Mouse (Mus musculus) cortical plate, adult 2 months (tissue): ENCODE measurements around the gene Ccdc154. TPM values are rescaled to one million over a fixed set of nuclear protein-coding genes. Genes with fewer than 3 reads are reported as not detected.
A peak's percentile ranks its signal among the peaks of the same experiment; 100 is the strongest.

Experiments
- H3K27ac ChIP-seq: fragments of 200-500 bp; 2 replicates; pipeline ENCODE4 v1.5.1; 2012; ENCODE audit warnings: low read length, control low read depth, inconsistent platforms; ENCODE audit not compliant: insufficient read depth
- H3K4me1 ChIP-seq: fragments of 200-500 bp; 2 replicates; pipeline ENCODE4 v1.6.1; 2011; ENCODE audit warnings: low read length; ENCODE audit not compliant: control insufficient read depth, insufficient read depth
- H3K4me3 ChIP-seq: fragments of 200-500 bp; 2 replicates; pipeline ENCODE4 v1.5.1; 2011; ENCODE audit warnings: mild to moderate bottlenecking, low read length, control low read depth; ENCODE audit not compliant: insufficient read depth
- CTCF ChIP-seq: fragments of 200-500 bp; IDR thresholded peaks from 2 replicates; pipeline ENCODE4 v1.5.1; 2011; ENCODE audit warnings: mild to moderate bottlenecking, control low read depth, low read length; ENCODE audit not compliant: insufficient read depth; ENCODE audit errors: extremely low read depth
- POLR2A ChIP-seq: fragments of 200-500 bp; IDR thresholded peaks from 2 replicates; pipeline ENCODE4 v1.6.1; 2011; ENCODE audit warnings: mild to moderate bottlenecking, low read length, control low read depth; ENCODE audit not compliant: insufficient read depth; ENCODE audit errors: extremely low read depth
- polyA plus RNA-seq: library from polyadenylated mRNA; depleted of rRNA; stranded (reverse); fragments of >200 nt; gene quantifications from 2 replicates; pipeline ENCODE4 v1.2.3, GENCODE M21; 2012; rRNA removed

Gene Ccdc154
- polyA plus RNA-seq, 1 experiment = not detected

DNA sequence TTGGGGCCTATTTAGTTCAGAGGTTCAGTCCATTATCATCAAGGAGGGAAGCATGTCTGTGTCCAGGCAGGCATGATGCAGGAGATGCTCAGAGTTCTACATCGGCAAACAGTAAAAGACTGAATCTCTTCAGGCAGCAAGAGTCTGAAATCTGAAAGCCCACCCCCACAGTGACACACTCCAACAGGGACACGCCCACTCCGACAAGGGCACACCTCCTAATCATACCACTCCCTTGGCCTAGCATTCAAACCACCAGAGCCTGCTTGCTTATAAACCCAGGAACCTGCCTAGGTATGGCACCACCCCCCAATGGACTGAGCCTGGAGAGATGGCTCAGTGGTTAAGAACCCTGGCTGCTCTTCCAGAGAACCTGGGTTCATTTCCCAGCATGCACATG is 53.2 kb downstream of the Ccdc154 start:
- Histone ChIP-seq H3K4me3 (no peak overlapping the region), H3K4me1 (no peaks in the 10 kb centered on the region), H3K27ac (no peak overlapping the region)
- TF ChIP-seq POLR2A (no peak), CTCF (no peak)

GRCm38 (mm10) chr17:25218967-25219366 is 56.7 kb downstream of the Ccdc154 start:
- H3K4me1 ChIP-seq = peaks cover 3% of the 10 kb centered on the region; the same call in 1 of the 2 replicates
- no peak overlapping the region for H3K27ac ChIP-seq
- TF ChIP-seq POLR2A (no peak), CTCF (no peak)
- H3K4me3 ChIP-seq = no peak overlapping the region

DNA sequence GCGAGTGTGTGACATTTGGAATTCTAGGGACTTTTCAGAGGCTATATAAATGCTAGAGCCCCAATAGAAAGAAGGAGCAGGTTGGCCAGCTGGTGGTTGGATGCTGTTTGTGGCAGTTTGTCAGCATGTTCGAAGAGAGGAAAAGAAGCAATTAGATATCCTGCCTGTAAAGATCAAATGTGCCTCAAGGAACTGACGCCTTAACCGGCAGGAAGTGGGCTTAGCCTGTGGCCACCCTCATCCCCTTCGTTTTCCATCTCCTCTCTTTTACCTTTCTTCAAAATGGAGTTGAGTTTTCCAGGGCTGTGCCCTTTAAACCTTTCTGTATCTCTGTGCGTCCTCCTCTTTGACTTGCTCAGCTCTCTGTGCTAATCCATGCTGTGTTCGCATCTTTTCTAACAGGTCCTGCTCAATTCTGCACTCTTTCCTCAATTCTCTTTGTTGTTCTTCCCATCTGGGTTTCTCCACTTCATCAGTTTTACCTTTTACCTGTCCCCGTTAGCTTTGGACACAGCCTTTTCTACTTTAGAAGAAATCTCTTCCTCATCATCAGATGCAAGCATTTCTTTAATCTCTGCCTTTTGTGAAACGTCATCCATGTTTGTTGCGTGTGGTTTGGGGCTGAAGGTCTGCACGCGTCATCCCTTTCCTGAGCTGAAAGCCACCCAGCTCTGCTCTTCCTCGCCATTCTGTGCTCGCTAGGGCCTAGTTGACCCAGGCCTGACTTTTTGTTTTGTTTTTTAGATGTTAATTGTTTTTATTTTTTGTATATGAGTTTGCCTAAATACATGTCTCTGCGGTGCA is 57.4 kb downstream of the Ccdc154 start:
- H3K4me3 ChIP-seq = no peak overlapping the region
- TF ChIP-seq CTCF = no peak
- no peak for TF ChIP-seq POLR2A
- no peak overlapping the region for H3K27ac ChIP-seq
- H3K4me1 ChIP-seq = peaks cover 4% of the 10 kb centered on the region; the same call in 1 of the 2 replicates

- Histone ChIP-seq H3K4me3 (no peak overlapping the region), H3K4me1 (peaks cover 4% of the 10 kb centered on the region; the same call in 1 of the 2 replicates), H3K27ac (peak overlapping the region; percentile 51; the same call in 1 of the 2 replicates)
- no peak for TF ChIP-seq POLR2A
- no peak for TF ChIP-seq CTCF
Observed at GRCm38 (mm10) chr17:25220746-25221145, 58.5 kb downstream of the Ccdc154 start.

Other genes starting within 250 kb of the Ccdc154 start
- gene Mapk8ip3, start 225.5 kb upstream of the Ccdc154 start, polyA plus RNA-seq = 328 and 355 TPM in 2 replicates
- 4.5 and 6.2 TPM in 2 replicates for gene Jpt2, start 201.8 kb upstream of the Ccdc154 start, polyA plus RNA-seq
- gene Cramp1l, start 146.7 kb upstream of the Ccdc154 start, polyA plus RNA-seq = 22.0 and 23.1 TPM in 2 replicates
- 22.2 and 22.7 TPM in 2 replicates for gene Ift140, start 146.4 kb upstream of the Ccdc154 start, polyA plus RNA-seq
- gene Tmem204, start 78.9 kb upstream of the Ccdc154 start, polyA plus RNA-seq = 17.8 and 19.4 TPM in 2 replicates
- gene Telo2, start 46.5 kb upstream of the Ccdc154 start, polyA plus RNA-seq = 18.5 and 24.8 TPM in 2 replicates
- 0.19 and 0.34 TPM in 2 replicates for gene Ptx4, start 41.7 kb upstream of the Ccdc154 start, polyA plus RNA-seq
- 45.6 and 47.0 TPM in 2 replicates for gene Clcn7, start 29.1 kb upstream of the Ccdc154 start, polyA plus RNA-seq
- gene Gm38655, start 13.0 kb downstream of the Ccdc154 start, polyA plus RNA-seq = not detected in 2 replicates
- gene BC003965, start 22.1 kb downstream of the Ccdc154 start, polyA plus RNA-seq = 22.9 and 23.9 TPM in 2 replicates
- gene Unkl, start 25.9 kb downstream of the Ccdc154 start, polyA plus RNA-seq = 37.6 and 42.9 TPM in 2 replicates
- 121 and 126 TPM in 2 replicates for gene Gnptg, start 77.7 kb downstream of the Ccdc154 start, polyA plus RNA-seq
- gene Tsr3, start 77.7 kb downstream of the Ccdc154 start, polyA plus RNA-seq = 35.3 and 35.6 TPM in 2 replicates
- 4.3 and 5.4 TPM in 2 replicates for gene Baiap3, start 93.9 kb downstream of the Ccdc154 start, polyA plus RNA-seq
- 257 and 264 TPM in 2 replicates for gene Ube2i, start 112.2 kb downstream of the Ccdc154 start, polyA plus RNA-seq
- gene Prss34, start 135.9 kb downstream of the Ccdc154 start, polyA plus RNA-seq = not detected in 2 replicates
- gene Prss28, start 146.2 kb downstream of the Ccdc154 start, polyA plus RNA-seq = not detected in 2 replicates
- not detected in 2 replicates for gene Prss29, start 156.2 kb downstream of the Ccdc154 start, polyA plus RNA-seq
- 0.06 TPM in 1 of 2 replicates, not detected in the other for gene Tpsab1, start 183.1 kb downstream of the Ccdc154 start, polyA plus RNA-seq
- 0.13 and 0.76 TPM in 2 replicates for gene Tpsb2, start 203.8 kb downstream of the Ccdc154 start, polyA plus RNA-seq
- gene Tpsg1, start 206.8 kb downstream of the Ccdc154 start, polyA plus RNA-seq = not detected in 2 replicates